Mouse (Mus musculus) ES-E14 (cell line): ENCODE measurements at regions not wholly inside any gene's neighbourhood (a gene's known extent, or its start where the extent isn't known, plus 50 kb on each side); places are given as distances from the start of the nearest gene placed in this dataset.

Experiments
- HCFC1 ChIP-seq: IDR thresholded peaks from 2 replicates; pipeline ENCODE4 v1.6.1; 2012; ENCODE audit warnings: low read length, inconsistent platforms, borderline replicate concordance; ENCODE audit not compliant: insufficient read depth
- MAFK ChIP-seq: IDR thresholded peaks from 2 replicates; pipeline ENCODE4 v1.6.1; 2014; ENCODE audit warnings: mild to moderate bottlenecking, low read depth, low read length, inconsistent platforms; ENCODE audit not compliant: insufficient read depth
- ZC3H11A ChIP-seq: IDR thresholded peaks from 2 replicates; pipeline ENCODE4 v1.6.1; 2012; ENCODE audit warnings: low read depth, mild to moderate bottlenecking, inconsistent platforms, low read length, borderline replicate concordance

DNA sequence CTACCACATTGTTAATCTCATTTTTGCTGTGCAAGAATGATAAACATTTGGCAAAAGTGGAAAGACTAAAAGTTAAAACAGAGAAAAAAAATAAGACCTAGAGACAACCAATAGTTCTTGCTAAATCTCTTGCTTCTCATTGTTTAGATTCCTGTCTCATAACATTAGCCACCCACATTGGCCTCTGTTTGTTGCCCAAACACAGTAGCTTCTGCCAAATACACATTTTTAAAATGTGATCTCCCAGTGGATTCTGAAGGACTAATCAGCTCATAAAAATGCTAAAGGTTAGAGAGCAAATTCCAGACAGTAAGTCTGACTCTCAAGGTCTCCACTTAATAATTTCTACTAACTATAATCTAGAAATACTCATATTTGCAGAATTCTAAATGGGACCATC is 127.1 kb upstream of the Arx start:
- TF ChIP-seq HCFC1 (no peak), ZC3H11A (no peak), MAFK (no peak)
